Mouse (Mus musculus): ENCODE results near the gene Olfr142.
"Not testable (repeated sequence)": the region's sequence is repeated elsewhere in the genome, so short reads cannot be mapped to it uniquely, and the experiment has no call there.

Gene Olfr142

GRCm38 (mm10) chr2:90257492-90257891 is at the start of gene Olfr142:
Gene Olfr142, minus strand, starts transcription at chr2:90257592.
- no peak for DNase-seq

- DNase-seq: no peak
These were observed 35.3 kb upstream of the Olfr142 start, which contains the start of gene Olfr1272 for GRCm38 (mm10) chr2:90292741-90293140. Gene Olfr1272, minus strand, starts transcription at chr2:90292841.

- DNase-seq: no peak
These were observed 13.5 kb upstream of the Olfr142 start, which contains the start of gene Olfr1271 for GRCm38 (mm10) chr2:90270932-90271331. Gene Olfr1271, minus strand, starts transcription at chr2:90271032.

- DNase-seq: not testable (repeated sequence)
These were observed 33.0 kb downstream of the Olfr142 start, which contains the start of gene Olfr1506 for GRCm38 (mm10) chr2:90224393-90224792. Gene Olfr1506, minus strand, starts transcription at chr2:90224493.
